Mouse (Mus musculus): Measurements from ENCODE around the gene Synrg.

The Synrg gene

GRCm38 (mm10) chr11:83963991-83964921 lies at the start of gene Synrg:
Gene Synrg, plus strand, starts transcription at chr11:83964428.
- in situ Hi-C loops (cut with MboI; ENCODE audit: unreplicated experiment in 2 of 2), result no loop called here

GRCm38 (mm10) chr11:83914501-83914900 lies 49.7 kb upstream of the Synrg start:
- in situ Hi-C loops (cut with MboI; ENCODE audit: unreplicated experiment in 2 of 2), result no loop called here

GRCm38 (mm10) chr11:83922600-83922999 lies 41.6 kb upstream of the Synrg start:
- in situ Hi-C loops (cut with MboI; ENCODE audit: unreplicated experiment in 2 of 2), result no loop called here

- in situ Hi-C loops (cut with MboI; ENCODE audit: unreplicated experiment in 2 of 2), result loop anchor here (5.0 kb wide), 1 partner anchor 110 kb away; no protein-coding TSS in a partner anchor
These were observed 37.1 kb upstream of the Synrg start for GRCm38 (mm10) chr11:83927097-83927496.

DNA sequence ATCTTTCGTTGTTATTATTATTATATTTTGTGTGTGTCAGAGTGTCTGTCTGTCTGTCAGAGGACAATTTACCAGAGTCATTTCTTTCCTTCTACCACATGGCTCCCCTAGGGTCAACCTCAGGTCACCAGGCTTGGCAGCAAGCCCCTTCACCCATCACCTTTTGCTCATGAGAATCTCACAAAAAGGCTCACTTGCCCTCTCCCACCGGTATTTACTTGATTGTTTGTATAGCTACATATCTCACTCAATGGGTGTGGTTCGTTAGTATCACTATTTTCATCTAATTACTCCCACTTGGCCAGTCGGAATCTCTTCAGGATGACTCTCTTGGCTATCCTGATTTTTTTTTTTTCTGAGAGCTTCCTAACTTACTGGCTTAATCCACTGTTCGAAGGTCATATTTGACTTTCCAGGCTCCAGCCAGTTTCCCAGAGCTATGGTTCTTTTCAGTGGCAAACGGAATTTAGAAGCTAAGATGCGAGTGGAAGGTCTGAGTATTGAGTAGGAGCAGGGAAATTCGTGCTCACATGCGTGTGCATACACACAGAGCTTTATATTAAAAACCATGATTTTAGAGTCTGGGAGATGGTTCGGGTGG lies 31.6 kb upstream of the Synrg start:
- in situ Hi-C loops (cut with MboI; ENCODE audit: unreplicated experiment in 2 of 2), result no loop called here

- in situ Hi-C loops (cut with MboI; ENCODE audit: unreplicated experiment in 2 of 2), result no loop called here
These were observed 30.9 kb upstream of the Synrg start for GRCm38 (mm10) chr11:83933376-83933775.

- in situ Hi-C loops (cut with MboI; ENCODE audit: unreplicated experiment in 2 of 2), result no loop called here
These were observed 28.1 kb upstream of the Synrg start for GRCm38 (mm10) chr11:83935986-83936665.

DNA sequence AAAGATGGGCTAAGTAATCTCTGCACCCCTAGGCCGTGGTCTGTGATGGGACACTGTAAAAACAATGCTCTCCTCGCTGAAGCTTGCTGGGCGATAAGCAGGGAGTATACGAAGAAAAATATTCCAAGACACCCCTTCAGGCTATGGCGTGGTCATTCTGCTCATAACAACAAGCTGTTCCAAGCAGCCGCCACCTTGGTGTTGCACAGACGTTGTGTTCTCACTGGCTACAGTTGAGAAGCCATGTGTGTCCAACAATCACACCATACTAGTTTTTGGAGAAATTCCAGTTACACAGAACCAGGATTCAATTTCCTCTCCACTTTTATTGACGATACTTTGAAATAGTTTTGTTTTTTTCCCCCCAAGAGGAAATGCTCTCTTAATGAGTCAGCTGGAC lies 25.7 kb upstream of the Synrg start:
- in situ Hi-C loops (cut with MboI; ENCODE audit: unreplicated experiment in 2 of 2), result no loop called here

DNA sequence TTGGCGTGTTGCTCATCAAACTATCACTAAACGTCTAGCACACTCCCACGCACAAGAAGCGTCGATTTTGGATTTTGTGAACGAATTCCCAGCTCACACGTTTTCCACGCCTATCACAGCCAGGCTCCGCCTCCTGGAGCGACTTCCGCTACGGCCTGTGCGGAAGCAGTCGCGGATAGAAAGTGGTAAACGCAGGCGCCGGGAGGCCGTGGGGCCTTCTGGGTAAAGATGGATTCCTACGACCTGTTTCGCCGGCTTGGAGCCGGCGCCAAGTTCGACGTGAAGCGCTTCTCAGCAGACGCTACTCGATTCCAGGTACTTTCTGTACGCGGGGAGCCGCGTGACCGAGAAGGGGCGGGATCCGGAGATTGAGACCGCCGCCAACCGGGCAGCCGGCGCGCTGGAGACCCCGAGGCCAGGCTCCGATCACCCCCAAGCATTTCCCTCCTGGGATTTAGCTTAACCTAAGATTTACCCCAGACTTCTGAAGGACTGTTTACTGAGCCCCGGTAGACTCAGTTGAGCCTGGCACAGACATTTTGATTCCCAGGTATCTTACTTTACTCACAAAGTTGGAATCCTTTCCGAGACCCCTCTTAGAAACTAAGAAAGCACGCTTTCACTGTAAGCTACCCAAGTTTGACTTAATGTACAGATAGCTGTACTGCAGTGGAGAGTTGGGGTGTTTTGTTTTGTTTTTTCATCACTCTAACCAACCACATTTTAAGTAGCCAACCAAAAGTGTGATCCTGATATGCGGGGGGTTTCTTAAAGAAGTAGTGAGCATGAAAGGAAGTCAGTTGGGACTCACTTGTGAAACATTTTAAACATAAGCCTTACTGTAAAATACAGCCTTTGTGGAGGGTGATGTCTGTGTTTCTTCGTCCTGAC lies 22.0 kb upstream of the Synrg start, which contains the start of gene Ddx52:
Gene Ddx52, plus strand, starts transcription at position 113 of the 891 bp plus-strand sequence.
- in situ Hi-C loops (cut with MboI; ENCODE audit: unreplicated experiment in 2 of 2), result no loop called here

- in situ Hi-C loops (cut with MboI; ENCODE audit: unreplicated experiment in 2 of 2), result no loop called here
These were observed 7.4 kb upstream of the Synrg start for GRCm38 (mm10) chr11:83956822-83957221.

- in situ Hi-C loops (cut with MboI; ENCODE audit: unreplicated experiment in 2 of 2), result no loop called here
These were observed 2.2 kb upstream of the Synrg start for GRCm38 (mm10) chr11:83961983-83962382.

DNA sequence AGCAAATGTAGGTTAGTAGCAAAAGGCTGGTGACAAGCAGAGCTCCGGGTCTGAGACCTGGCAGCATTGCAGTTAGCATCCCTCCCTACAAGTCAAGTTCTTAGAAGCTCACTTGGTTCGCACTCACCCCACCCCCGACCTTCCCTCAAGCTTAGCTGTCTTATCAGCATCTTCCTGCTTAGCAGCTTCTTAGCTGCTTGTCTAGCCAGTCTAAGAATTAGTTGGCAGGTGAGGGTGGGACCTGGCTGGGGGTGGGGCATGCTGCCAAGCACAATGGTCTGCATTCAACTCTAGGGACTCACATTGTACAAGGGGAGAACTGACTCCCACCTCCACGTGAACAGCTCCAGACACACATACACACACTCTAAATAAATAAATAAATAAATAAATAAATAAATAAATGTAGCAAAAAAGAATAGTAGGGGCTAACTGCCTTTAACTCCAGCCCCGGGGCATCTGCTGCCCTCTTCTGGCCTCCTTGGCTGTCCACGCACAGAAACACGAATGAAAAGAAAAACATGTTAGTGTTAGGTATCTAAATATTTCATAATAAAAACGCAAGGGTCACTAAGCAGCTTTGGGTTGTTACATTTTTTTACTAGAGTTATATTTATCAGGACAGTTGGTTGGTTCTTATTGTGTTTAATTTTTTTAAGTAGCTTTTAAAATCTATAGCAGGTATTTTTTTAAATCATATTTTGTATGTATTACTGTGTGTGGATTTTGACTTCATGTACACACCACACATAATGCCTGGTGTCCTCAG lies 3.4 kb downstream of the Synrg start:
- in situ Hi-C loops (cut with MboI; ENCODE audit: unreplicated experiment in 2 of 2), result no loop called here

DNA sequence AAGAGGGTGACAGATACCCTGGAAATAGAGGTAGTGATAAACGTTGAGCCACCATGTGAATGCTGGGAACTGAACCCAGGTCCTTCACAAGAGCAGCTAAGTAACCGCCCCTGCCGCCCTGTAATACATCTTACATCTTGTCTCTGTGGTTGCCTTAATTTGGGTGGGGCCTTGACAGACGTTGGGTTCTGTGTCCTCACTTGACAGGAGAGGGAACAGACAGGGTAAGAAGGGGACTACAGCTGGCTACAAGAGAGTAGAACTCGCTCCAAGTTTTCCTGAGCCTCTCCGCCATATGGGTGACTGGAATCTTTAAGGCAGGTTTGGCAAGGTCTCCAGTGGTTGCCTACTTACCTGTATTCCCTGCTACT lies 4.0 kb downstream of the Synrg start:
- in situ Hi-C loops (cut with MboI; ENCODE audit: unreplicated experiment in 2 of 2), result no loop called here

DNA sequence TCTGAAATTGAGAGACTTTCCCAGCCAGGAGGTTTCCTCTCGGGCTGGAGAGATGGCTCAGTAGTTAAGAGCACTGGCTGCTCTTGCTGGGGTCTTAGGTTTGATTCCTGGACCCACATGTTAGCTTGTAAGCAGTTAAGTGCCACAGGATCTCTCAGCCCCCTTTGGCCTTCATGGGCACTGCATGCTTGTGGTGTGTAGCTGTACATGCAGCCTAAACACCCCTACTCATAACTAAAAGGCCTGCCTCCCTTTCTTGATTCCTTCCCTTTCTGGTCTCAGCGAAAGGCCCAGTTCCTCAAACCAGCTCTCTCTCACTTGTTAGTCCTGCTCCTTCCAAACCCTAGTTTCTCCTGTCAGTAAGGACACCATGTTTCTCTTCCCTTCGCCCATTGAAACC lies 4.8 kb downstream of the Synrg start:
- in situ Hi-C loops (cut with MboI; ENCODE audit: unreplicated experiment in 2 of 2), result no loop called here

GRCm38 (mm10) chr11:83974561-83975346 lies 10.5 kb downstream of the Synrg start:
- in situ Hi-C loops (cut with MboI; ENCODE audit: unreplicated experiment in 2 of 2), result no loop called here

GRCm38 (mm10) chr11:83975488-83975887 lies 11.3 kb downstream of the Synrg start:
- in situ Hi-C loops (cut with MboI; ENCODE audit: unreplicated experiment in 2 of 2), result no loop called here

DNA sequence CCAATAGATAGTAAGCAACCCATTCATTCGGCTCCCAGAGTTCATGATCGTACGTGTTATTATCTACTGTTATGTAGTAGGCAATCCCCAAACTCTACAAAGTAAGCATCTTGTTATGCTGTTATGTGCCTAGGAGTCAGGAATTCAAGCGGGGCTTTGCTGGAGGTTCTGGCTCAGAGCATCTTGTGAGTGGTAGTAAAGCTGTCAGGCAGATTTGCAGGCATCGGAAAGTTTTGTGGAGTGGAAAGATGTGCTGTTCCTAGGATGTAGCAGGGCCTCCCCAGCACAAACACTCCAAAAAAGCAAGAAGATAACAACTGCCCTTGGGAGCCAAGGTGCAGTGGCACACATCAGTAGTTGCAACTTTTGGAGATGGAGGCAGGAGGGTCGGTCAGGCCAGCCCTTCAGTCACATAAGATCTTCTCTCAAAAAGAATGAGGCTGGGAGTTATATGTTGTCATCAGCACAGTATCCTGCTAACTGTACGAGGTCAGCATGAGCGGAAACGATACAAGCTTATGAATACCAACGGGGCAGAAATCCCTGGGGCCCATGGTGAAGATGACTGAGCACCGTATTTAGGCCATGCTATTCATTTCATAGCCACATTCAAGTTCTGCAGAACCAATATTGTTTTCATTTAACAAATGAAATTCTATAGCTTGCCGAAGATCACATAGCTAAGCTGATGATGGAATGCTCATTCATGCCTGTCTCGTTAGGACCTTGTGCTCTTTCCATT lies 12.2 kb downstream of the Synrg start:
- in situ Hi-C loops (cut with MboI; ENCODE audit: unreplicated experiment in 2 of 2), result no loop called here

DNA sequence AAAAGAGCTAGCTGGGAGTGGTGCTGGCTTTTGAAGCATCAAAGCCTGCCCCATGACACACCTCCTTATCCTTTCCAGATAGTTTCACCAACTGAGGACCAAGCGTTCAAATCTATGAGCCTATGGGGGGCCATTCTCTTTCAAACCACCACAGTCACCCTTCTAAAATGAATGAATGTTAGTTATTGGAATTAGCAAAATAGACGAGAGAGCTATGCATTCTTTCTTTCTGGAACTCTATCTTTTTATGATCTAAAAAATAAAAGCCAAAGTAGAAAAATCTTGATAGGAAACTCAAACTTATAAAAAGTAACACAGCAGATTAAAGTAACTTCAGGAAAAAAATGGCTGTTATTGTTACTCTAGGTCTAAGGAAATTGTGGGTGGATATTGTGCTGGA lies 13.6 kb downstream of the Synrg start:
- in situ Hi-C loops (cut with MboI; ENCODE audit: unreplicated experiment in 2 of 2), result no loop called here
